In genomic region chr1:169629738-169630137, GRCm38 (mm10) we compare ENCODE assay signal across 25 mouse cellular contexts. TPM values are rescaled to one million over a fixed set of nuclear protein-coding genes. Genes with fewer than 3 reads are reported as not detected.
DNase-seq lines count a peak whose midpoint lies in the region; ATAC-seq and TF ChIP-seq lines count a peak whose summit lies in the region.
"Had no signal": no experiment of that assay in that cellular context is flagged by ENCODE, and none has a peak within 500 bp of the region (broad histone marks: within the 10 kb centered on the region; RNA-seq: fewer than 3 reads in every experiment).

No protein-coding gene starts in this region.

- H3K4me2 ChIP-seq in kidney, postnatal 0 days (ENCODE audit: low read length), result no peak overlapping the region
- no peak overlapping the region for H3K4me2 ChIP-seq in lung, embryonic 14.5 days
- no peak overlapping the region for H3K4me2 ChIP-seq in lung, postnatal 0 days (replicated peaks; ENCODE audit: low read depth, low read length)
- H3K4me2 ChIP-seq: embryonic facial prominence, embryonic 13.5 days; forebrain, embryonic 12.5 days; forebrain, embryonic 15.5 days; heart, embryonic 13.5 days; hindbrain, embryonic 14.5 days had no signal

- H3K36me3 ChIP-seq in kidney, postnatal 0 days (ENCODE audit: insufficient read depth, low read length), result no peaks in the 10 kb centered on the region
- no peaks in the 10 kb centered on the region for H3K36me3 ChIP-seq in lung, embryonic 14.5 days (ENCODE audit: insufficient read depth)
- no peaks in the 10 kb centered on the region for H3K36me3 ChIP-seq in lung, postnatal 0 days (ENCODE audit: insufficient read depth, low read length)
- H3K36me3 ChIP-seq: embryonic facial prominence, embryonic 10.5 days; embryonic facial prominence, embryonic 13.5 days; forebrain, embryonic 12.5 days; forebrain, embryonic 15.5 days; heart, embryonic 13.5 days had no signal

- DNase-seq in kidney, postnatal 0 days (ENCODE audit: low spot score), result peak; percentile 52
- no peak for DNase-seq in kidney, postnatal 14 days
- peak; percentile 91 for DNase-seq in lung, embryonic 14.5 days
- no peak for DNase-seq in lung, adult 18-20 months
- peak; percentile 66 for DNase-seq in lung, postnatal 0 days (ENCODE audit: low spot score)
- DNase-seq in lung, postnatal 25 days (ENCODE audit: low spot score), result no peak
- no peak for DNase-seq in T-cell, adult 2 months (ENCODE audit: low spot score)
- DNase-seq in cerebellum, adult 18-20 months, result no peak
- DNase-seq: adrenal gland, postnatal 14 days; cerebellum, adult 11 months; cerebellum, adult 8-10 months; cerebellum, postnatal 10 days; cerebellum, postnatal 36 days; embryo, embryonic 11 days; gastrocnemius, postnatal 25 days; heart, adult 18-20 months; heart, postnatal 14 days; heart, postnatal 4 days had no signal

- no peak overlapping the region for H3K4me3 ChIP-seq in kidney, postnatal 0 days (replicated peaks; ENCODE audit: low read depth, low read length)
- H3K4me3 ChIP-seq in lung, embryonic 14.5 days (ENCODE audit: low read depth, low read length), result no peak overlapping the region
- H3K4me3 ChIP-seq in lung, postnatal 0 days (ENCODE audit: low read depth, low read length), result no peak overlapping the region
- H3K4me3 ChIP-seq: embryonic facial prominence, embryonic 10.5 days; embryonic facial prominence, embryonic 13.5 days; erythroblast, embryonic 14.5 days; forebrain, embryonic 12.5 days; forebrain, embryonic 15.5 days; heart, embryonic 13.5 days had no signal

- ATAC-seq in kidney, postnatal 0 days (replicated peaks; ENCODE audit: low FRiP score, low read depth), result no peak
- peak; percentile 75 for ATAC-seq in lung, embryonic 14.5 days (ENCODE audit: insufficient read depth)
- ATAC-seq in lung, postnatal 0 days, result peak; percentile 38; the same call in 1 of the 2 replicates
- ATAC-seq: forebrain, embryonic 15.5 days had no signal

- no peak overlapping the region for H3K9ac ChIP-seq in kidney, postnatal 0 days (ENCODE audit: low read depth, low read length)
- H3K9ac ChIP-seq in lung, embryonic 14.5 days, result no peak overlapping the region
- no peak overlapping the region for H3K9ac ChIP-seq in lung, postnatal 0 days (replicated peaks; ENCODE audit: low read depth)
- H3K9ac ChIP-seq: embryonic facial prominence, embryonic 13.5 days; forebrain, embryonic 12.5 days; forebrain, embryonic 15.5 days; heart, embryonic 13.5 days; hindbrain, embryonic 14.5 days had no signal

- no peaks in the 10 kb centered on the region for H3K27me3 ChIP-seq in kidney, postnatal 0 days (ENCODE audit: insufficient read depth, low read length)
- no peaks in the 10 kb centered on the region for H3K27me3 ChIP-seq in lung, embryonic 14.5 days (ENCODE audit: insufficient read depth, low read length)
- no peaks in the 10 kb centered on the region for H3K27me3 ChIP-seq in lung, postnatal 0 days (replicated peaks; ENCODE audit: insufficient read depth, low read length)
- H3K27me3 ChIP-seq: embryonic facial prominence, embryonic 13.5 days; forebrain, embryonic 12.5 days; forebrain, embryonic 15.5 days; heart, embryonic 13.5 days had no signal

- H3K4me1 ChIP-seq in kidney, postnatal 0 days (replicated peaks; ENCODE audit: insufficient read depth, low read length), result no peaks in the 10 kb centered on the region
- H3K4me1 ChIP-seq in lung, embryonic 14.5 days (ENCODE audit: insufficient read depth), result no peaks in the 10 kb centered on the region
- H3K4me1 ChIP-seq in lung, postnatal 0 days (ENCODE audit: insufficient read depth, low read depth, low read length), result no peaks in the 10 kb centered on the region
- H3K4me1 ChIP-seq: embryonic facial prominence, embryonic 10.5 days; embryonic facial prominence, embryonic 13.5 days; forebrain, embryonic 12.5 days; forebrain, embryonic 15.5 days; heart, embryonic 13.5 days had no signal

- H3K27ac ChIP-seq in kidney, postnatal 0 days, result no peak overlapping the region
- H3K27ac ChIP-seq in lung, embryonic 14.5 days (ENCODE audit: low read depth), result no peak overlapping the region
- no peak overlapping the region for H3K27ac ChIP-seq in lung, postnatal 0 days (ENCODE audit: low read length)
- H3K27ac ChIP-seq: embryonic facial prominence, embryonic 10.5 days; embryonic facial prominence, embryonic 13.5 days; forebrain, embryonic 12.5 days; forebrain, embryonic 15.5 days; heart, embryonic 13.5 days; hindbrain, embryonic 14.5 days had no signal

- no peaks in the 10 kb centered on the region for H3K9me3 ChIP-seq in kidney, postnatal 0 days (replicated peaks; ENCODE audit: low read length)
- H3K9me3 ChIP-seq in lung, embryonic 14.5 days (ENCODE audit: low read depth, low read length), result no peaks in the 10 kb centered on the region
- H3K9me3 ChIP-seq in lung, postnatal 0 days (ENCODE audit: low read length), result no peaks in the 10 kb centered on the region
- H3K9me3 ChIP-seq: embryonic facial prominence, embryonic 10.5 days; embryonic facial prominence, embryonic 13.5 days; forebrain, embryonic 12.5 days; forebrain, embryonic 15.5 days; heart, embryonic 13.5 days had no signal

- no peak for TF ChIP-seq EP300 in lung, postnatal 0 days (IDR thresholded peaks at IDR 0.05)

- no peak for TF ChIP-seq CTCF in kidney, postnatal 0 days (IDR thresholded peaks at IDR 0.05; ENCODE audit: low read depth)
- no peak for TF ChIP-seq CTCF in lung, embryonic 14.5 days (IDR thresholded peaks at IDR 0.05; ENCODE audit: low read depth)
- TF ChIP-seq CTCF in lung, postnatal 0 days (IDR thresholded peaks at IDR 0.05), result no peak

- 57% methylated on average over 7 of the region's 7 CpGs for WGBS in kidney, postnatal 0 days
- WGBS in lung, embryonic 14.5 days, result 35% methylated on average over 7 of the region's 7 CpGs
- 57% methylated on average over 7 of the region's 7 CpGs for WGBS in lung, postnatal 0 days

RNA-seq across cellular contexts. Expression of gene Rgs5, which starts 25.6 kb away (rescaled TPM):
- polyA plus RNA-seq in kidney, postnatal 0 days (2015; fragmentation: Nextera tagmentation; extraction: Ambion mirVana), result 44.1 and 46.2 TPM in 2 replicates
- 8.8 TPM in 2 replicates for polyA plus RNA-seq in lung, embryonic 14.5 days (2014; fragmentation: Nextera tagmentation; extraction: Ambion mirVana)
- 6.0 and 6.8 TPM in 2 replicates for polyA plus RNA-seq in lung, postnatal 0 days (2015; fragmentation: Nextera tagmentation; extraction: Ambion mirVana)
- polyA plus RNA-seq: erythroblast, embryonic 14.5 days had no signal

Comparison
In these comparisons a context has a peak if more than half of its experiments do, and no peak if none do; other contexts are left out.
1. DNase-seq: peak in kidney, postnatal 0 days (single experiment), lung, embryonic 14.5 days (single experiment) and lung, postnatal 0 days (single experiment); none in kidney, postnatal 14 days (single experiment), lung, adult 18-20 months (0 of 2), lung, postnatal 25 days (single experiment), T-cell, adult 2 months (single experiment) and cerebellum, adult 18-20 months (0 of 2).